Mouse (Mus musculus): ENCODE measurements around the gene Rasl12.

- no peak for TF ChIP-seq USF1 (IDR thresholded peaks at IDR 0.05; ENCODE audit: low read depth, low read length)
- no peak for TF ChIP-seq POLR2AphosphoS2 (IDR thresholded peaks at IDR 0.05; ENCODE audit: low read depth, low read length)
- TF ChIP-seq TBP (conservative IDR thresholded peaks at IDR 0.05; ENCODE audit: low read depth, low read length), result no peak
- TF ChIP-seq SMC3 (IDR thresholded peaks at IDR 0.05; ENCODE audit: low read depth, low read length), result no peak
- no peak for TF ChIP-seq POLR2A (IDR thresholded peaks at IDR 0.05; ENCODE audit: low read depth, low read length)
Measured at GRCm38 (mm10) chr9:65393606-65394005, 4.7 kb upstream of the Rasl12 start.

Data from CH12.LX (cell line).